ENCODE assay signal across 14 mouse cellular contexts in the genomic region with DNA sequence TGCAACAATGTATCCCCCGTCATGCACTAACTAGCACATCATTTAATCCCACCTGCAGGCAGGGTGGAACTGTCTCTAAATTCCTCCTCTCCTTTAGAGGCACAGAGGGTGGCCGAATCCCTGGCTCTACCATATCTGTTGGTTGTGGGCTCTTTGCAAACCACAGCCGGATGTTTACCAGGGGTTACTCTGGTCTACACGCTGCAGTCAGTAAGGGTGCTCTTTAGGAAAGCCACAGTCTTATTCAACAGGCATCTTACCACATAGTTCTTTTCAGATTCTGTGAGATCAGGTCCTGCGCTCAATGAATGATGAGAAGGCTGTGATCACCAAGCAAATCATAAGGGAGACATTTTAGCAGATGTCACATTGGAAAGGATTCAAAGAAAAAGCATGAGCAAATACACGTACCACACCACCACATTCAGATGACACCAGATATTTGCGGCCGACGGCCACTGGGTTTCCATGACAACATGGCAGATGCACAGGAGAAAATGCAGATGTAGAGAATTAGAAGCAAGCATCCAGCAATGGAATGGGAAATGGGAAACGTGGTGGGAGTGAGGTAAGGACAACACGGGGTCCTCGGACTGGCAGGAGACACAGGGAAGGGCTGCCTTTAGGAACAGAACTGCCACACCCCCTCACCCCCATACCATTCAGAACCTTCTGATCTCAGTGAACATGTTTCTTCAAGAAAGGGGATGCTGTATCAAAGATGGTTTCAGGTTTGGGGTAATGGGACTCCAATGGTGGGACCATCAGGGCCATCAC. TPM values are rescaled to one million over a fixed set of nuclear protein-coding genes. Genes with fewer than 3 reads are reported as not detected.
DNase-seq lines count a peak whose midpoint lies in the region; ATAC-seq lines count a peak whose summit lies in the region.
"Had no signal": no experiment of that assay in that cellular context is flagged by ENCODE, and none has a peak within 500 bp of the region (broad histone marks: within the 10 kb centered on the region; RNA-seq: fewer than 3 reads in every experiment).

No protein-coding gene starts in this region.

- intact Hi-C loops in left cerebral cortex, postnatal 10 days (cut with DNase I) = no loop called here

- H3K4me2 ChIP-seq in forebrain, embryonic 14.5 days (ENCODE audit: low read length) = no peak overlapping the region
- H3K4me2 ChIP-seq in forebrain, embryonic 11.5 days (ENCODE audit: low read depth, low read length, severe bottlenecking) = no peak overlapping the region
- H3K4me2 ChIP-seq in midbrain, embryonic 16.5 days (ENCODE audit: low read length) = no peak overlapping the region
- H3K4me2 ChIP-seq in midbrain, embryonic 11.5 days = no peak overlapping the region

- peak; percentile 55; the same call in 1 of the 2 replicates for ATAC-seq in forebrain, embryonic 14.5 days
- no peak for ATAC-seq in forebrain, embryonic 11.5 days (replicated peaks; ENCODE audit: low FRiP score)
- ATAC-seq in midbrain, embryonic 16.5 days = peak; percentile 50
- no peak for ATAC-seq in midbrain, embryonic 11.5 days (ENCODE audit: low FRiP score)
- ATAC-seq: lung, postnatal 0 days had no signal

- H3K27ac ChIP-seq in forebrain, embryonic 14.5 days (ENCODE audit: low read depth, low read length) = no peak overlapping the region
- no peak overlapping the region for H3K27ac ChIP-seq in forebrain, embryonic 11.5 days (ENCODE audit: low read depth, low read length)
- peak overlapping the region; percentile 48; the same call in 1 of the 2 replicates for H3K27ac ChIP-seq in midbrain, embryonic 16.5 days (ENCODE audit: low read length)
- no peak overlapping the region for H3K27ac ChIP-seq in midbrain, embryonic 11.5 days (ENCODE audit: low read depth, low read length)
- H3K27ac ChIP-seq: limb, embryonic 10.5 days had no signal

- WGBS in forebrain, embryonic 14.5 days = 83% methylated on average over 12 of the region's 12 CpGs
- WGBS in forebrain, embryonic 11.5 days = 87% methylated on average over 12 of the region's 12 CpGs
- 74% methylated on average over 12 of the region's 12 CpGs for WGBS in midbrain, embryonic 16.5 days
- WGBS in midbrain, embryonic 11.5 days = 80% methylated on average over 12 of the region's 12 CpGs

- peak; percentile 20 for DNase-seq in forebrain, embryonic 14.5 days (ENCODE audit: low spot score)
- no peak for DNase-seq in forebrain, embryonic 11.5 days (ENCODE audit: low spot score)
- no peak for DNase-seq in midbrain, embryonic 11.5 days (ENCODE audit: low spot score, missing footprints)
- peak; percentile 45 to 68 for DNase-seq in left cerebral cortex, postnatal 10 days (ENCODE audit: extremely low spot score in 1 of 2, low spot score in 2 of 2)
- peak; percentile 66 to 76 for DNase-seq in right cerebral cortex, postnatal 36 days (ENCODE audit: low spot score in 2 of 2)
- DNase-seq in cerebellum, postnatal 25 days = no peak
- DNase-seq in urinary bladder, postnatal 25 days (ENCODE audit: low spot score) = no peak
- DNase-seq: adrenal gland, postnatal 10 days; cerebellum, adult 9-10 months; heart, adult 18-20 months; thymus, postnatal 4 days had no signal

- no peak overlapping the region for H3K9ac ChIP-seq in forebrain, embryonic 14.5 days (ENCODE audit: low read length)
- no peak overlapping the region for H3K9ac ChIP-seq in forebrain, embryonic 11.5 days (ENCODE audit: low read length)
- no peak overlapping the region for H3K9ac ChIP-seq in midbrain, embryonic 16.5 days (ENCODE audit: low read depth, low read length)
- no peak overlapping the region for H3K9ac ChIP-seq in midbrain, embryonic 11.5 days (ENCODE audit: low read length)

- no peaks in the 10 kb centered on the region for H3K9me3 ChIP-seq in forebrain, embryonic 14.5 days (replicated peaks; ENCODE audit: control insufficient read depth, low read length)
- no peaks in the 10 kb centered on the region for H3K9me3 ChIP-seq in forebrain, embryonic 11.5 days (ENCODE audit: control insufficient read depth, low read length)
- H3K9me3 ChIP-seq in midbrain, embryonic 16.5 days (replicated peaks; ENCODE audit: control insufficient read depth, low read length, poor library complexity, severe bottlenecking) = no peaks in the 10 kb centered on the region
- no peaks in the 10 kb centered on the region for H3K9me3 ChIP-seq in midbrain, embryonic 11.5 days (ENCODE audit: control insufficient read depth, low read length)
- H3K9me3 ChIP-seq: limb, embryonic 10.5 days had no signal

- 0 out of 2 replicates have a peak, but pooled peaks cover 9% of the 10 kb centered on the region for H3K36me3 ChIP-seq in forebrain, embryonic 14.5 days (ENCODE audit: control insufficient read depth, insufficient read depth, low read length)
- H3K36me3 ChIP-seq in forebrain, embryonic 11.5 days (ENCODE audit: control insufficient read depth, insufficient read depth, low read length) = no peaks in the 10 kb centered on the region
- H3K36me3 ChIP-seq in midbrain, embryonic 16.5 days (ENCODE audit: control insufficient read depth, insufficient read depth, low read length) = no peaks in the 10 kb centered on the region; the same call in 1 of the 2 replicates
- H3K36me3 ChIP-seq in midbrain, embryonic 11.5 days (ENCODE audit: control insufficient read depth, insufficient read depth, low read length) = no peaks in the 10 kb centered on the region
- H3K36me3 ChIP-seq: limb, embryonic 10.5 days had no signal

- no peak overlapping the region for H3K4me3 ChIP-seq in forebrain, embryonic 14.5 days (ENCODE audit: low read depth, low read length)
- no peak overlapping the region for H3K4me3 ChIP-seq in forebrain, embryonic 11.5 days (ENCODE audit: low read depth, low read length)
- no peak overlapping the region for H3K4me3 ChIP-seq in midbrain, embryonic 16.5 days (ENCODE audit: low read depth, low read length)
- no peak overlapping the region for H3K4me3 ChIP-seq in midbrain, embryonic 11.5 days (ENCODE audit: low read depth, low read length)
- H3K4me3 ChIP-seq: limb, embryonic 10.5 days had no signal

- no peaks in the 10 kb centered on the region for H3K27me3 ChIP-seq in forebrain, embryonic 14.5 days (replicated peaks; ENCODE audit: control insufficient read depth, insufficient read depth, low read length)
- no peaks in the 10 kb centered on the region for H3K27me3 ChIP-seq in forebrain, embryonic 11.5 days (ENCODE audit: control insufficient read depth, insufficient read depth, low read length)
- no peaks in the 10 kb centered on the region for H3K27me3 ChIP-seq in midbrain, embryonic 16.5 days (ENCODE audit: control insufficient read depth, insufficient read depth, low read depth, low read length)
- no peaks in the 10 kb centered on the region for H3K27me3 ChIP-seq in midbrain, embryonic 11.5 days (ENCODE audit: control insufficient read depth, insufficient read depth, low read length)

- no peaks in the 10 kb centered on the region for H3K4me1 ChIP-seq in forebrain, embryonic 14.5 days (ENCODE audit: control insufficient read depth, insufficient read depth, low read length)
- H3K4me1 ChIP-seq in forebrain, embryonic 11.5 days (replicated peaks; ENCODE audit: control insufficient read depth, insufficient read depth, low read length) = no peaks in the 10 kb centered on the region
- H3K4me1 ChIP-seq in midbrain, embryonic 16.5 days (ENCODE audit: control insufficient read depth, insufficient read depth, low read length) = no peaks in the 10 kb centered on the region
- no peaks in the 10 kb centered on the region for H3K4me1 ChIP-seq in midbrain, embryonic 11.5 days (ENCODE audit: control insufficient read depth, insufficient read depth, low read length)

RNA-seq across cellular contexts. Expression of gene Pdlim1, which starts 28.5 kb away (rescaled TPM):
- 20.1 and 30.1 TPM in 2 replicates for polyA plus RNA-seq in forebrain, embryonic 14.5 days (2014; fragmentation: Nextera tagmentation; extraction: Ambion mirVana)
- polyA plus RNA-seq in forebrain, embryonic 11.5 days (2014; fragmentation: Nextera tagmentation; extraction: Ambion mirVana) = 71.2 and 73.9 TPM in 2 replicates
- polyA plus RNA-seq in midbrain, embryonic 16.5 days (2015; fragmentation: Nextera tagmentation; extraction: Ambion mirVana) = 5.0 and 8.4 TPM in 2 replicates
- polyA plus RNA-seq in midbrain, embryonic 11.5 days (2014; fragmentation: Nextera tagmentation; extraction: Ambion mirVana) = 76.7 and 84.2 TPM in 2 replicates
- 1 to 10 TPM; 6.8 to 8.0 TPM for total RNA-seq in left cerebral cortex, postnatal 10 days (2021)

Comparison
In these comparisons a context has a peak if more than half of its experiments do, and no peak if none do; other contexts are left out.
1. ATAC-seq: peak in forebrain, embryonic 14.5 days (single experiment) and midbrain, embryonic 16.5 days (single experiment); none in forebrain, embryonic 11.5 days (single experiment) and midbrain, embryonic 11.5 days (single experiment).
2. DNase-seq: peak in forebrain, embryonic 14.5 days (single experiment), left cerebral cortex, postnatal 10 days (2 of 2) and right cerebral cortex, postnatal 36 days (2 of 2); none in forebrain, embryonic 11.5 days (single experiment), midbrain, embryonic 11.5 days (single experiment), cerebellum, postnatal 25 days (0 of 2) and urinary bladder, postnatal 25 days (single experiment).